Comparison of ENCODE assay signal across 15 mouse cellular contexts in the genomic region with DNA sequence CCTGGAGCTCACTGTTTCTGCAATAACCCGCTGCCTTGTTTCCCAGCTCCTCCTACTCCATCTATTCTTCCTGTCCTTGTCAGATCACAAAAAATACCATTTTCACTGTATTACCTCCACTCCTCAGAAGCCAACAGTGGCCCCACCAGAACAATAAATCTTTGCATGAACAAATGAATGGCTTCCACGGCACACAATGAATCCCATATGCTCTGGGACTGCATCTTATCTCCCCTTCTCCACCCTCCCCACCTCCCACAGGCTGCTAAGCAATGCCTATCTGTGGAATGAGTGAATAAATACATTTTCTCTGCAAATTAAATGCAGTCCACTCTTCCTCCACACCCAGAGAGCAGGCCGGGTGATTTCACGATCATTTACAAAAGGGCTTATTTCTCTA. TPM values are rescaled to one million over a fixed set of nuclear protein-coding genes. Genes with fewer than 3 reads are reported as not detected.
A peak's percentile ranks its signal among the peaks of the same experiment; 100 is the strongest.
DNase-seq lines count a peak whose midpoint lies in the region; ATAC-seq and TF ChIP-seq lines count a peak whose summit lies in the region.
"Had no signal": no experiment of that assay in that cellular context is flagged by ENCODE, and none has a peak within 500 bp of the region (broad histone marks: within the 10 kb centered on the region; RNA-seq: fewer than 3 reads in every experiment).

No protein-coding gene starts in this region.

- H3K4me1 ChIP-seq in hindbrain, embryonic 12.5 days, result peaks cover 16% of the 10 kb centered on the region
- H3K4me1 ChIP-seq in hindbrain, embryonic 10.5 days (replicated peaks), result peaks cover 12% of the 10 kb centered on the region
- peaks cover 16% of the 10 kb centered on the region for H3K4me1 ChIP-seq in stomach, embryonic 16.5 days (ENCODE audit: control insufficient read depth, insufficient read depth, low read length)
- no peaks in the 10 kb centered on the region for H3K4me1 ChIP-seq in stomach, postnatal 0 days (replicated peaks; ENCODE audit: control insufficient read depth, insufficient read depth)
- peaks cover 13% of the 10 kb centered on the region for H3K4me1 ChIP-seq in midbrain, embryonic 13.5 days (replicated peaks)
- H3K4me1 ChIP-seq: embryonic facial prominence, embryonic 13.5 days had no signal

- no peak for DNase-seq in hindbrain, embryonic 10.5 days (ENCODE audit: low spot score)
- DNase-seq in stomach, postnatal 0 days (ENCODE audit: low spot score), result no peak
- DNase-seq in urinary bladder, postnatal 36 days (ENCODE audit: low spot score in 2 of 2), result no peak
- no peak for DNase-seq in testis, postnatal 14 days (ENCODE audit: low spot score)
- DNase-seq: cerebellum, postnatal 14 days; lung, postnatal 36 days; spleen, adult 18-20 months had no signal

- WGBS in hindbrain, embryonic 12.5 days, result 41% methylated on average over 4 of the region's 4 CpGs
- 59% methylated on average over 4 of the region's 4 CpGs for whole genome bisulfite sequencing in hindbrain, embryonic 10.5 days
- WGBS in stomach, embryonic 16.5 days, result 25% methylated on average over 4 of the region's 4 CpGs
- WGBS in stomach, postnatal 0 days, result 30% methylated on average over 4 of the region's 4 CpGs
- WGBS in midbrain, embryonic 13.5 days, result 24% methylated on average over 4 of the region's 4 CpGs

- H3K27me3 ChIP-seq in hindbrain, embryonic 12.5 days, result no peaks in the 10 kb centered on the region
- H3K27me3 ChIP-seq in hindbrain, embryonic 10.5 days (ENCODE audit: insufficient read depth, poor library complexity, severe bottlenecking), result no peaks in the 10 kb centered on the region
- no peaks in the 10 kb centered on the region for H3K27me3 ChIP-seq in stomach, embryonic 16.5 days (ENCODE audit: control insufficient read depth, insufficient read depth, low read length)
- H3K27me3 ChIP-seq in stomach, postnatal 0 days (ENCODE audit: control insufficient read depth, insufficient read depth, low read length), result no peaks in the 10 kb centered on the region
- no peaks in the 10 kb centered on the region for H3K27me3 ChIP-seq in midbrain, embryonic 13.5 days
- H3K27me3 ChIP-seq: heart, embryonic 13.5 days; stomach, embryonic 15.5 days had no signal

- TF ChIP-seq EP300 in stomach, postnatal 0 days (optimal IDR thresholded peaks at IDR 0.05), result no peak

- peak; percentile 55 for ATAC-seq in hindbrain, embryonic 12.5 days (ENCODE audit: low FRiP score)
- no peak for ATAC-seq in stomach, embryonic 16.5 days (ENCODE audit: insufficient read depth, low FRiP score)
- ATAC-seq in stomach, postnatal 0 days (ENCODE audit: low FRiP score, low TSS enrichment), result no peak
- ATAC-seq in midbrain, embryonic 13.5 days, result peak; percentile 53

- H3K9me3 ChIP-seq in hindbrain, embryonic 12.5 days (replicated peaks), result no peaks in the 10 kb centered on the region
- H3K9me3 ChIP-seq in hindbrain, embryonic 10.5 days, result no peaks in the 10 kb centered on the region
- H3K9me3 ChIP-seq in stomach, embryonic 16.5 days (replicated peaks; ENCODE audit: control insufficient read depth, low read length), result no peaks in the 10 kb centered on the region
- no peaks in the 10 kb centered on the region for H3K9me3 ChIP-seq in stomach, postnatal 0 days (ENCODE audit: control insufficient read depth, low read length)
- no peaks in the 10 kb centered on the region for H3K9me3 ChIP-seq in midbrain, embryonic 13.5 days
- H3K9me3 ChIP-seq: embryonic facial prominence, embryonic 13.5 days; forebrain, embryonic 10.5 days; heart, embryonic 13.5 days; stomach, embryonic 15.5 days had no signal

- no peaks in the 10 kb centered on the region for H3K36me3 ChIP-seq in hindbrain, embryonic 12.5 days
- no peaks in the 10 kb centered on the region for H3K36me3 ChIP-seq in hindbrain, embryonic 10.5 days
- no peaks in the 10 kb centered on the region for H3K36me3 ChIP-seq in stomach, embryonic 16.5 days (ENCODE audit: control insufficient read depth, insufficient read depth, low read length)
- no peaks in the 10 kb centered on the region for H3K36me3 ChIP-seq in stomach, postnatal 0 days (ENCODE audit: control insufficient read depth, insufficient read depth, low read length)
- no peaks in the 10 kb centered on the region for H3K36me3 ChIP-seq in midbrain, embryonic 13.5 days
- H3K36me3 ChIP-seq: embryonic facial prominence, embryonic 13.5 days; forebrain, embryonic 10.5 days; heart, embryonic 13.5 days; stomach, embryonic 15.5 days had no signal

- 0 out of 2 replicates have a peak overlapping the region, but pooled peaks have one; percentile 18 for H3K27ac ChIP-seq in hindbrain, embryonic 12.5 days
- no peak overlapping the region; the same call in 1 of the 2 replicates for H3K27ac ChIP-seq in hindbrain, embryonic 10.5 days
- 0 out of 2 replicates have a peak overlapping the region, but pooled peaks have one; percentile 21 for H3K27ac ChIP-seq in stomach, embryonic 16.5 days (ENCODE audit: low read length)
- H3K27ac ChIP-seq in stomach, postnatal 0 days (replicated peaks), result no peak overlapping the region
- peak overlapping the region; percentile 30; the same call in 1 of the 2 replicates for H3K27ac ChIP-seq in midbrain, embryonic 13.5 days
- H3K27ac ChIP-seq: embryonic facial prominence, embryonic 13.5 days; forebrain, embryonic 10.5 days; heart, embryonic 13.5 days; left cerebral cortex, adult 2 months had no signal

- no peak overlapping the region for H3K4me2 ChIP-seq in hindbrain, embryonic 12.5 days (replicated peaks)
- H3K4me2 ChIP-seq in stomach, embryonic 16.5 days (ENCODE audit: low read depth, low read length), result no peak overlapping the region
- no peak overlapping the region for H3K4me2 ChIP-seq in stomach, postnatal 0 days (replicated peaks; ENCODE audit: low read depth)
- no peak overlapping the region for H3K4me2 ChIP-seq in midbrain, embryonic 13.5 days (replicated peaks)
- H3K4me2 ChIP-seq: embryonic facial prominence, embryonic 13.5 days; heart, embryonic 13.5 days; stomach, embryonic 15.5 days had no signal

- no peak overlapping the region for H3K9ac ChIP-seq in hindbrain, embryonic 12.5 days
- H3K9ac ChIP-seq in stomach, embryonic 16.5 days (ENCODE audit: low read length), result no peak overlapping the region
- no peak overlapping the region for H3K9ac ChIP-seq in stomach, postnatal 0 days (ENCODE audit: low read length)
- H3K9ac ChIP-seq in midbrain, embryonic 13.5 days (replicated peaks), result no peak overlapping the region
- H3K9ac ChIP-seq: embryonic facial prominence, embryonic 13.5 days; heart, embryonic 13.5 days; stomach, embryonic 15.5 days had no signal

- H3K4me3 ChIP-seq in hindbrain, embryonic 12.5 days, result no peak overlapping the region
- no peak overlapping the region for H3K4me3 ChIP-seq in hindbrain, embryonic 10.5 days
- H3K4me3 ChIP-seq in stomach, embryonic 16.5 days (replicated peaks; ENCODE audit: low read length), result no peak overlapping the region
- H3K4me3 ChIP-seq in stomach, postnatal 0 days (ENCODE audit: low read depth, low read length), result no peak overlapping the region
- no peak overlapping the region for H3K4me3 ChIP-seq in midbrain, embryonic 13.5 days (replicated peaks)
- H3K4me3 ChIP-seq: embryonic facial prominence, embryonic 13.5 days; forebrain, embryonic 10.5 days; heart, embryonic 13.5 days; left cerebral cortex, adult 2 months; stomach, embryonic 15.5 days had no signal

- no peak for TF ChIP-seq CTCF in stomach, postnatal 0 days (IDR thresholded peaks at IDR 0.05; ENCODE audit: low read depth)

RNA-seq across cellular contexts. Expression of a gene that starts 57.0 kb away (rescaled TPM):
- 4.7 and 5.2 TPM in 2 replicates for polyA plus RNA-seq in hindbrain, embryonic 12.5 days (2016; fragmentation: Nextera tagmentation; extraction: Ambion mirVana)
- 1.6 and 2.1 TPM in 2 replicates for polyA plus RNA-seq in hindbrain, embryonic 10.5 days (2016; fragmentation: Nextera tagmentation; extraction: Ambion mirVana)
- polyA plus RNA-seq in stomach, embryonic 16.5 days (2015; fragmentation: Nextera tagmentation; extraction: Ambion mirVana), result 7.9 and 9.7 TPM in 2 replicates
- polyA plus RNA-seq in stomach, postnatal 0 days (2015; fragmentation: Nextera tagmentation; extraction: Ambion mirVana), result 10.1 and 10.4 TPM in 2 replicates
- 1.4 and 1.7 TPM in 2 replicates for polyA plus RNA-seq in midbrain, embryonic 13.5 days (2015; fragmentation: Nextera tagmentation; extraction: Ambion mirVana)

Comparison
In these comparisons a context has a peak if more than half of its experiments do, and no peak if none do; other contexts are left out.
1. H3K27ac ChIP-seq: peak in hindbrain, embryonic 12.5 days (single experiment), stomach, embryonic 16.5 days (single experiment) and midbrain, embryonic 13.5 days (single experiment); none in hindbrain, embryonic 10.5 days (single experiment) and stomach, postnatal 0 days (single experiment).
2. ATAC-seq: peak in hindbrain, embryonic 12.5 days (single experiment) and midbrain, embryonic 13.5 days (single experiment); none in stomach, embryonic 16.5 days (single experiment) and stomach, postnatal 0 days (single experiment).